Mouse (Mus musculus) cerebellum, adult 9-11 months (tissue): ENCODE measurements at regions not wholly inside any gene's neighbourhood (a gene's known extent, or its start where the extent isn't known, plus 50 kb on each side); places are given as distances from the start of the nearest gene placed in this dataset.

ENCODE experiments used
- DNase-seq: peaks from one replicate; pipeline ENCODE4 v3.0.0; 2022

DNA sequence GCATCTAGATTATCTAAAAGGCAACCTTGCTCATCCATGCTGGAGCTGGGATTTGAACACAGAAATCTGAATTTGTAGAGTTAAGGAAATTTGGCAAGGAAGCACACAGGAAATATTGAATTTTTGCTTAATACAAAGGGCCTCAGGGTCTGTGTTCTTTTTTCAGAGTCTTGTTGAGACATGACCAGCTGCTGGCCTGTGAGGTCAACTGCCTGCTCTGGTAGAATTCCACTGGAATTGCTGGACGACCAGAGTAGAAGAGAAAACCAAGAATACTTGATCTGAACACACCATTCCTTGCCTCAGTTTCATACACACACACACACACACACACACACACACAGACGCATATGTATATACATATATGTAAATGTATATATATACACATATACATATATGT lies 84.1 kb upstream of the Lifr start:
- no peak for DNase-seq

DNA sequence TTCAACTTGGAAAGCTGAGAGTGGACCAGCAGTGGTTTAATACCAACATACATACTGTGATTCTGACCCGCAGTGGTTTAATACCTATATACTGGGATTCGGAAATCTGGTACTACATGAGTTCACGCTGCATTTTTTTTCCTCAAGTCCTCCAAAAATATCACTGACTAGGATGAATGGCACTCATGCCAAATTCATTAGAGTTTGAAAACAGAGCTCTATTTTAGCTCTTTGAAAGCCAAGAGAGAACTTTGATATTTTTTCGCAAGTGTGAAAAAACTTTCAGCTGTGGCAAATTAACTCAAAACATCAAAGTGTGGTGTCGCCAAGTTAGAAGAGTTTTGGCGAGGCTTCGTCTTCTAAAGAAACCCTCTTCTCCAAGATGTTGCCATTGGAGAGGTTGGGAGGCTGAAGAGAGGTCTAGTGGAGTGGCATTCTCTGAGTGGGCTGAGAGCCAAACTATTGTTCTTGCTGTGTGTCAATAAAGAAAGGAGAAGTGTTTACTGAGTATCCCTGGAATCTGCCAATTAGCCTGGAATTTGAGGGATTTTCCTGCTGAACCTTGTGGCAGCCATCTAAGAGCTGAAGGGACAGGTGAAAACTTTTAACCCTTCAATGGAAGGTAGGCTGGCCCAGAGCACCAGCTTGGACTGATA lies 81.6 kb upstream of the Lifr start:
- no peak for DNase-seq

DNA sequence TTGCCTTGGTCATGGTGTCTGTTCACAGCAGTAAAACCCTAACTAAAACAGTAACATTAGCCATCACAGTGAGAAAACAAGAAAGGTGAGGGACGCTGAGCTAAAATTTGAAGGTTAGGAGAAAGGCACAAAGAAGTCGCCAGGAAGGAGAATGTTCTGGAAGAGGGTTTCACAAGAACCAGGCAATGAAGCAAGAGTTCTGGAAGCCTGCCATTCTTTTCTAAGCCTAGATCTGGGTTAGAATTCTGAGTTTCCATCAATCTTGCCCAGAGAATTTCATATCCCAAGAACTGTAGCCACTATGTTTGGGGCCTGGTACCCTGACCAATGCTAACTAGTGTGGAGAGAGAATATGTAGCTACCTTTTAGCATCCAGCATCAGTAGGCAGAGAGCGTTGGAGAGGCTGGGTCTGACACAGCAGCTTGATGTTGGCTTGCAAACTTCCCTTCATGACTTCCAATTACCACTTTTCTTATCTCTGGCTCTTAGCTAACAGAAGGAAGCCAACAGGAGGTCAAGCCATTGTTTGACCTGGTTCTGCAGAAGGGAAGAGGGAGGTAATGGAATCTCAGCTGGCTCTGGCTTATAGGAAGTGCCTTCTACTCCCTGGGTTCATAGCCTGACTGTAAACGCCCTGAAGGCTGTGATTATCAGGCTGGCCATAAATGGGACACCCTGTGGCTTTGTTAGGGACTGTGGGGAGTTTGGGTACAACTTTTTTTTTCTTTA lies 79.3 kb upstream of the Lifr start:
- DNase-seq, result no peak

DNA sequence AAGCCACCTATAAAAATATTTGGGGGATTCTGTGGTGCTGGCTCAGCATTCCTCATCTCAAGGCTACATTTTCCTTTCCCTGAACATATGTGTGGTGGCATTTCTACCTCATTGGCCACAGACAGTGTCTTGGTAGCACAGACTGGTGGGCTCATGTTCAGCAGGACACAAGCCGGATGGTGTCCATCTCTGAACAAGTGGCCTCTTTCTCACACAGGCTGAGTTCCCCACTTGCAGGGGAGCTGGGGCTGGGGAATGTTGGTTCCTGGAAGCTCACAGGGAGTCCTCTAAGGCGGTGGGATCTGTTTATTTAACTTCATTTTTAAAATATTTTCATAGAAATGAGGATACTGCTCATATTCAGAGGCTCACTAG lies 78.7 kb upstream of the Lifr start:
- DNase-seq, result no peak

DNA sequence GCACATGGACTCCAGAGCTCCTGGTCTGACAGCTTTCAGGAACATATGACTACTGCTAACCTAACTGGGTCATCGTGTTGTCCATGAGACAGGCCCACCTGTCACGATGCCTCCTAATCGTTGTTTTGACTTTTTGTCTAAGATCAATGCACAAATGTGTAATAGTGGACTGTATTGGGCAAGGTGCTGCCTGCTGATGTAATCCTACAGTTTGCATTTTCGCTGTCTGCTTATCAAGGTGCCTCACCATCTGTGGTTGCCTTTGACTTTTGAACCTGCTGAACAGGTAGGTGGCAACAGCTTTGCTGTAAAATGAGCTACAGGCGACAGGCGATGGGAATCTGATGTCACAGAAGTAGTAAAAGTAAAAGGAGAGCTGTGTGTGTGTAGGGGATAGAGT lies 78.0 kb upstream of the Lifr start:
- no peak for DNase-seq

DNA sequence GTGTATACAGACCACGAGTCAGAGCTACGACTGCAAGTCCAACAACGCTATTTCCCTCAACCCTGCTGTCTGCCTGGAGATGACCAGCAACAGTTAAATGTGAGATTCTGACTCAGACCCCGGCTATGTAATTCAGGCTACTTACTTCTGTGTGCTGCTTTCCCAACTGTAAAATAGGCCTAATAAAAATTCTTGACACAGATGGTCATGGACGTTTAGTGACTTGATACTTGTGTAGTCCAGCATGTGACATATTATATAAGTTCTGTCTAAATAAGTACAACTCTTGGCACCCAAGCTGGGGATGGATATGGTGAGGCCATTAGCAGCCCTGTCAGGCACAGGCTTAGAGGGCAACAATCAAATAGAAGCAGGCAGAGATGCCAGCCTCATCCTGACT lies 77.4 kb upstream of the Lifr start:
- DNase-seq, result no peak

DNA sequence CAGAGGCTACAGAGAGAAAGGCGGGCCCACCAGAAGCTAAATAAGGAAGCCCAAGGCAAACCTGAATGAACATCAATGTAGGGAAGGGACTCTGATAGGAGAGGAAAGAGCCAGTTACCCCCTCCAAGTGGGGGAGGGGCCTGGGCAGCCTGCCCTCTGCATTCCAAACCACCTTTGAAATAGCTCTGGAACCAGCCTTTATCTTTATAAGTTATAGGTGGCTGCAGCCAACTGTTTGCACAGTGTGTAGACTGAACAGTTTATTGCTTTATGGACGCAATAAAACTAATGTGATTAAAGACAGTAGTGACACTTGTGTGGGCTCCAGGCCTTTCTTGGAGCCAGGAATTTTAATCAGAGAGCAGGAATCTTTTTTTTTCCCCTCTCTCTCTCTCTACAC lies 75.4 kb upstream of the Lifr start:
- no peak for DNase-seq

DNA sequence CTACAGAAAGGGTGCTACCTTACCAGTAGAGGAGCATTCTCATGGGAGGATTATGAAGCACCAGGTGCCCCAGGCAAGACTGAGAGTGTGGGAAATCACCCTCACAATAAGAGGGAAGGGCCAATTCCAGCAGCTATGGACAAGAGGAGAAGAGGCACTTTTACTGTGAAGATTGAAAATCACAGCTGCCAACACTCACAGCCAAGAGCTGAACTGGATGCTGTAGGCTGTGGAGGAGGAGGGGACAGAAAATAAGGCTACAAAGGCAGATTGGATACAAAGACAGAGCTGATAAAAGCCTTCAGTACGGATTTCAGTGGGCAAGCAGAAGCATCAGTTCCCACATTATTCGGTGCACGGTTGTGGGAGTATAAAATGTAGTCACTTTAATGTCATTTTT lies 74.4 kb upstream of the Lifr start:
- DNase-seq, result no peak

DNA sequence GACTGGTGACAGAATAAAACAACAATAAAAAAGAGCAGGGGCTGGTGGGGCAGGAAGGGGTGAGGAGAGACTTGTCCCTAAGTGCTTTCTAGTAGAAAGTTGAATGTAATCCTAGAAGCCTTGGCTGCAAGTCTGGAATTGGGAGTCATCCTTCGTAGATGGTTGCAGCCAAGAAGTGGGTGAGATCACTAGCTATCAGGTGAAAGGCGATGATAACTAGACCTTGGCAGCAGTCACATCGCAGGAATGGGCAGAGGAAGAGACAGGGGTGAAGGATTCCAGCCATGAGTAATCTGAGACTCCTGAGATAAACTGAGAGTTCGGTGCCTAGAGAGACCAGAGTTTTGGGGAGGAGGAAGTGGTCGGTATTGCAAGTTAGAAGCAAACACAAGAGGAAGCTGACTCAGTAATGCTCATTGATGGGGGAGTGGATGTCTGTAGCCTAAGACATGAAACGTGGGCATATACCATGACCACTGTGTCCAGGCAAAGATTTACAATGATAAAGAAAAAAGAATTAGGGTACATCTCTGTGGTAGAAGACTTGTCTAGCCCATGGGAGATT lies 73.1 kb upstream of the Lifr start:
- no peak for DNase-seq

DNA sequence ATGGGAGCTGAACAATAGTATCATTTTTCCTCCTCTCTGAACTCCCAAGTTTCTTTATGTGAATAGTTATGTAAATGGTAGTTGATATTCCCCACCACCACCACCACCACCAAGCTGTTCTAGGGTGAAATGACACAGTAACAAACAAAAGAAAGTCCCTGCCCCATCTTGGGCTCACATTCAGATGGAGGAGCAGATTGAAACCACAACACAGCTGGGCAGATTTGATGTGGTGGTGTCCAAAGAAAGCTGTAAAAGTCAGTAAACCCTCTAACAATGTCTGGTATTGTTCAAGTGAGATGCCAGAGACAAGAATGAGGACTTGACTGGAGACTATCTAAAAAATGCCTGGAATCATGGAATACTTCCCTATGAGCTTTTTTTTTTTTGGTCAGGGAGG lies 67.8 kb upstream of the Lifr start:
- no peak for DNase-seq

DNA sequence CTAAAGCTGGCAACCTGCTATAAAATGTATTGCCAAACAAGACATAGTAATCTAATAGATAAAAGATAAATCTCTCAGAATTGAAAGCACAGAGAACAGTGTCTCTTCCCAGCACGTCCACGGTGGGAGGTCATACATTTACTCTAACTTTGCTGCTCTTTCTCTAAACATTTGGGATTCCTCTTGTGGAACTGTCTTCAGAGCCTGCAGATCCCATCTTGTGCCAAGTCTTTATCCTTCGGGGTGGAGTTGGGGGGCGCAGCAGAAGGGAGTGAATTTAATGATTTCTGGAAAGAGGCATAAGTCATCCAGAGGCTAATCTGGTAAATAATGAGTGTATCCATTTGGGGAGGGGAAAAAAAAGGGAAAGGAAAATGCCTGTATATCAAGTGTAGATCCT lies 65.2 kb upstream of the Lifr start:
- no peak for DNase-seq

DNA sequence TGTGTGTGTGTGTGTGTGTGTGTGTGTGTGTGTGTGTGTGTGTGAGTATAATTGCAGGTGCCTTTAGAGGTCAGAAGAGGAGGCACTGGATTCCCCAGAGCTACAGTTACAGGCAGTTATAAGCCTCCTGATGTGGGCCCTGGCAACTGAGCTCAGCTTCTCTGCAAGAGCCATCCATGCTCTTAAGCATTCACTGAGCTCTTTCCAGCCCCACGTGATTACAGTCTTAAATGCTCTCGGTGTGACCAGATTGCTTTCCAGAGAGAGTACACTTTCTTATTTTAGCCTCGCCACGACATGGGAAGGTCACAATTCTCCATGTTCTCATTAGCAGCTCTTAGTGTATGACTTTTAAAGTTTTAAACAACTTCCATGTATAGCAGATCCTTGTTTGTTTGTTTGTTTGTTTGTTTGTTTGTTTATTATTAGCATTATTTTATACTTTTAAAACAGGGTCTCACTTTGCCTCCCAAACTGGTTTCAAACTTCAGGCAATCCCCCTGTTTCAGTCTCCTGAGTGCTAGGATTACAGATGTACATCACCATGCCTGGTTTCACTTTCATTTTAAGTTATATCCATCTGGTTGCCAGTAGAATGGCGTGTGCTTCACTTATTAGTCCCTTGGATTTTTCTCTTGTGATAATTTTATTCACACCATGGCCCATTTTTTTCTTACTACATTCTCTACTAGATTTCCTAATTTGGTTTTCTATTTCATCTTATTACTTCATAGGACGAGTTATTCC lies 58.9 kb upstream of the Lifr start:
- no peak for DNase-seq

DNA sequence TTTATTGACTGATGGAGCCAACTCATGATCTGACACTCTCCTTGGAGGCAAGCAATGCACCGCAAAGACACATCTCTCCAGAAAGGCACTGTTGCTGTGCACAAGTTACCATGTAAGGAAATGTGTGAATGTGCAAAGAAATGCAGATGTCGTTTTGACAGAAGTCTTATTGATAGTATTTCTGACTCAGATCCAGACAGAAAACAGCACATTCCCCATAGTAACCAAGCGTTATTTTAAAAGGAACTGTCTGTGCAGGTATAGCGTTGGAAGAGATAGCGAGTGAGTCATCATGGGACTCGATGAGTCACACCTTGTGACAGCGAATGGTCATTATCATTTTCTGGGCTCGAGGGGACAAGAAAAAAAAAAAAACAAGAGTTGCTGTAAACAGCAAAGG lies 52.9 kb upstream of the Lifr start:
- no peak for DNase-seq

DNA sequence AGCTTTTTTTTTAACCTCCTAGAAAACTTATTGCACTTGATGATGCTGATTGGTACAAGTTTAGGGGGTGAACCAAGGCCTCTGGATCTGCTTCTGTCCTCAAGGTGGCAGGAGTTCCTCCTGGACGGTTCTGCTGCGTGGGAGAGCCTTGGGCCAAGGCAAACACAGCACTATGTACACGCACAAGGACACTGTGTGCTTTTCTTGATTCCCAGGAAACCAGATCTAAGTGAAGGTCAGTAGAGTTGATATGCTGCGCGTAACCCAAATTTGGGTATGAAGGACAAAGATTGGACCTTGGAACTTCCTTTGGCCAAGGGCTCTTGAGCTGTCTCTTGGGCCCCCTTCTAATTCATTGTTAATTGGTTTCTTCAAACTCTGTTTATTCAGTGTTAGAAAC lies 51.3 kb upstream of the Lifr start:
- no peak for DNase-seq

DNA sequence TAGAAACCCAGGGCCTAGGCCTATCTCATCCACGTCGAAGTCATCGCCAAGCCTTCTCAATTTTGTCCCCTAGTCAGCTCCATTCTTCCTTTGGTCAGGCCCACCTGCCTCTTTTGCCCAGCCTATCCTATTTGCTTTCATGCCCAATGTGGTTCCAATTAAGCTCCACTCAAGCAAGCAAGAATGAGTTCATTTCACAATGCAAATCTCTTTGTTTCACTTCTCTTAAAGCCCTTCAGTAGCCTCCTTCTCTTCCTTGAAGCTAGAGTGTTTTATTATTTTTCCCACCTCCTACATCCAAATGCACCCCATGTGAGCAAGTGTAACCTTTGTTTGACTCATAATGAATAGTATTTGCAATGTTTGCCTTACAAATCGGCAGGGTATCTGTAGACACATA lies 50.6 kb upstream of the Lifr start:
- no peak for DNase-seq
